Mouse (Mus musculus): ENCODE results near the gene Tceal5.
A peak's percentile ranks its signal among the peaks of the same experiment; 100 is the strongest.

The Tceal5 gene

DNA sequence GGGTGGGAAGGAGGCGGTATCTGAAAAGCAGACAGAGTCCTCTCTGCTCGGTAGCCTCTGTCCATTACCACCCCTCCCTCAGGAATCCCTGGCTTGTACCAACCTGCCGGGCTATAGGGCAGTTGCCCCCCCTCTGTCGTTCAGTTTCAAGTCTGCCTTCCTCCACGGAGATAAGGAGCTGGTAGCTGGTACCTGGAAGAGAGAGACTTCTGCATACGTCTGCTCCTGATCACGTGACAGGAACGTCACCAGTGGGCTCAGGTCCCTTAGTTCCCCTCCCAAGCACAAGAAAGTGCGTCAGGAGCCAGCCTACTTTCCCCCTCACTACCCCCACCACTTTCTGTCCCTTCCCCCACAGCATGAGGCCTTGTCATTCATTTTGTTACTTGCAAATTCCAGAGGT lies at the start of gene Tceal5:
TSS of gene Tceal5 (minus strand) at position 213 of the 403 bp plus-strand sequence.
- peak; percentile 60 for DNase-seq

DNA sequence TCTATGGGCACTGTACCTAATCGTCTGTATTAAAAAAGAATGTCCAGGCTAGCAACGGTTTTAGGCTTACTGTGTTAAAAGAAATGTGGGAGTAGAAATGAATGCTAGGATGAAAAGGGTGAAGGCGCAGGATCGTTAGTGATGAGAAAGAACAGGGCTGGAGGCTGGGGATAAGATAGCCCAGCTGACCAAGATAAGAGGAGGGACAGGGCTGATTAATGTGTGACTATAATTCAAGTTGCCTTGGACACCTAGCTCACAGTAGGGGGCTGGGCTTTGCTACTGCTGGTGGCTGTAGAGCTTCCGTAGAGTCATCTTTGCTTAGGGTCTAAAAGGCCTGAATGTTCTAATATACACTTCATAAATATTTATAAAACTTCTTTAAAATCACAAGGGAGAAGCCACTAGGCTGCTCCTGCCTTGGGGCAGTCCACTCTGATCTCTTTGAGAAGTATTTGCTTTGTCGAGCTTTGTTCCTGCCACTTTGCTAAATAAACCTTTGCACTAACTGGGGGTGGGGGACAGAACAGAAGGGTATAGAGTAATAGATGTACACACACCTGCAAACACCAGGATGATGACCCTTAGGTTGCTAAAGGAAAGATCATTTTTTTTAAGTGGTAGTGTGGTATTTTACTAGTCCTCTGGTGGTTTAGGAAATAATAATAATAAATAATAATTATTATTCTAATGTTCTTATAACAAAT lies 48.5 kb upstream of the Tceal5 start:
- DNase-seq: peak; percentile 2

DNA sequence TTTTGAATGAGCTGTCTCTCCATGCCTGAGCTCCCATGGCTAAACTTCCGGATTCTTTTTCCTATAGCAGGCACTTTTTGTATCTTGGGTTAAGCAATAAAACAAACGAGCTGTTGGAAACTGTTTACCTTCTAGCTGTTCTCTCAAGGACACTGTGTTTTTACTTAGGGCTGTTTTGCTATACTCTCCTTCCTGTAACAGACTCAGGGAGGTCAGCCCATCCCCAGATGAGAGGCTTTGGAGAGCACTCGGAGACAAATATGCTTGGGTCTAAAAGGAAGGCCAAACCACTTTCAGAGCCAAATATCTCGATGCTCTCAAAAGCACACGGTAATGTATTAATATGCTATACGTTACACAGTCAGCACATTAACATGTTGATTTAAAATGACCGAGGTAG lies 46.0 kb upstream of the Tceal5 start:
- no peak for DNase-seq

DNA sequence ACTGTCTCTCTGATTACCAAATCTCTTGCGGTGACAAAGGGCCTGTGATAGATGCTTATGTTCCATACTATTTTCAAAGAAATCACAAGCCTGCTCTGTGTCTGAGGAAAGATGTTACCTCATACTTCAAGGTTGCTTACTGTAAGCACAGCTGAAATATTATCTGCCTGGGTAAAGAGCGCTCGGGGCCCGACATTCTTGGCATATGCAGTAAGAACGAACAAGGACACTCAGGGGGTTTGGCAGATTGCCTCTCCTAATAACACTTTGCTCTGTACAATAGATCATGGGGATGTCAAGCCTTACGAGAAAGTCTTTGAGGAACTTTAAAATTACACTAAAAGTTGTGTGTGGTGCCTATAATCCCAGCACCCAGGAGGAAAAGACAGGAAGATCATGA lies 45.1 kb upstream of the Tceal5 start:
- DNase-seq: no peak

DNA sequence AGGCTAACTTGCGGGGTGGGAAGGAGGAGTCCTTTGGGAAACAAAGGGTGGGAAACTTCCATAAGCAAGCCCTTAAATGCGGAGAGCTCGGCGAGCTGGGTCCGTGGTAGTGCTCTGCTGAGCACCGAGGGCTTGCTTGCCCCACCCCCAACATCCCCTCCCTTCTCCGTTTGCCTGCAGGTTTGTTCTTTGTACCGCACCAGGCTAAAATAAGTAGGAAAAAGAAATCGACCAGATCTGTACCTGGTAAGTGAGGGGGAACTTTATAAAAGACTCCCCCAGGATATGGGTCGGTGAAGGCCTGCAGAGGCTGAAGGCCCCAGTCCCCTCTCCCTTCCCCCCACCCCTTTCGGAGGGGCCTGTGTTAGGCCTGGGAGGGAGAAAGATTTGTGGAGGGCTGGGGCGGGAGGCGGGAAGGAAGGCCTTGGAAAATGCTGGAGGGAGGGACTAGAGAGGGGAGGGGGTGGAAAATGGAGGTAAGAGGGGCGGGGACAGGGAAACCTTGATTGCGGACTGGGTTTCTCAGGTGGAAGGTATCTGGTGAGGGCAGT lies 41.9 kb upstream of the Tceal5 start:
- peak; percentile 58 for DNase-seq

DNA sequence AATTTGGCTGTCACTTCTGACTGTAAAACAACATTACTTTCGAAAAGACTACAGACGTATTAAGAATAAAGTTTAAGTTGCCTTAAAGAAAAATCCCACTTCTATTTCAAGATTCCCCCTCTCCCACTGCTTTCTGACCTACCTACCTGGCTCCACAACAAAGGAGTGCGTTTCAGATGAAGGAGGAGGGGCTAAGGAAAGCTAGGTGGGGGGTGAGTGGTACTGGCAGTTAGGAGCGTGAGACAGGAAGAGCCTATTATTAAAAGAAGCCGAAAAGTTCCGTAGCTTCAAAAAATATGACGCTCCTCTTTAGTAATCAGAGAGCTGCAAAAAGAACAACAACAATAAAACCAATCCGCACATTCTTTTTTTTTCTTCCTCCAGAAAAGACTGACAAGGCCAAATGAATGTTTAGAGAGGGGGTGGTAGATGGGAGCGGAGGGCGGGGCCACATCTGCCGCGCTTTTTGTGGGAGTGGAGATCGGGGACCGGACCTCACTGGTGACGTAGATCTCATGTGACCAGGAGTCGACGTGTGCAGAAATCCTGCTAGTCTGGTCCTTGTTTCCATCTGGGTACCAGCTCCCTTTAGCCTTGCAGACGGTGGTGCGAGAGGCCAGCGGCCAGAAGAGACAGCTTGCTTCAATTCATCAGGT lies 41.0 kb upstream of the Tceal5 start, which contains the start of gene Tceal9:
TSS of gene Tceal9 (plus strand) at position 506 of the 656 bp plus-strand sequence.
- peak; percentile 90 for DNase-seq

DNA sequence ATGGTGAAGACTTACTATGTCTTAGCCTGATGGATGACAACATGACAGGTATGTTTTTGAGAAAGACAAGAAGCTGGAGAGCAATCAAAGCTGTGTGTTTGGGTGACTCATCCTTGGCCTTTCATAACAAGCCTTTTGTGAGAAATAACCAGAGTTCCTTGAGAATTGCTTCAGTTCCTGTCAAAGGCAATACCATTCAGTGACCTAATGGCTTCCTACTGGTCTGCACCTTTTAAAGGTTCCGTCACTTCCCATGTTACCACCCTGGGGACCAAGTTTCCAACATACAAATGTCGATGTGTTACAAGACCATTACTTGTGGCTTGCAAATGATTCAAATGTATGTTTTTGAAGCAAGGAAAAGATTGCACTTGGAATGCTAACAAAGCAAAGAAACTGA lies 39.5 kb upstream of the Tceal5 start:
- DNase-seq: no peak

DNA sequence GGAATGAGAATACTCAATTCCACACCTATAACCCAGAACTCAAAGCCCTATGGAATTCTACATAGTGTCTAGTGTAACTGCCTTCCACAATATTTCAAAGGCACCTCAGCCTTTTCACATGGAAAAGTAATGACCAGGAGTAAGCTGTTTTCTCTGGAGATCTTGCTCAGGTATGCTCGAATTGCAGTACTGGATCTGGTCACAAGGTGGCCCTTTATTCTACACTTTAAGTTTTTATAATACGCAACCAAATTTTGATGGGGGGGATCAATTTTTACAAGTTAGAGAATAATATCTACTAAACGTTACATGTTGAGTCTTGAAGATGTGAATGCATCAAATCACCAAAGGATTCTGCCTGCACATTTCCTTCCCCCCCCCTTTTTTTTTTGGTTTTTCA lies 34.4 kb upstream of the Tceal5 start:
- peak; percentile 51 for DNase-seq

DNA sequence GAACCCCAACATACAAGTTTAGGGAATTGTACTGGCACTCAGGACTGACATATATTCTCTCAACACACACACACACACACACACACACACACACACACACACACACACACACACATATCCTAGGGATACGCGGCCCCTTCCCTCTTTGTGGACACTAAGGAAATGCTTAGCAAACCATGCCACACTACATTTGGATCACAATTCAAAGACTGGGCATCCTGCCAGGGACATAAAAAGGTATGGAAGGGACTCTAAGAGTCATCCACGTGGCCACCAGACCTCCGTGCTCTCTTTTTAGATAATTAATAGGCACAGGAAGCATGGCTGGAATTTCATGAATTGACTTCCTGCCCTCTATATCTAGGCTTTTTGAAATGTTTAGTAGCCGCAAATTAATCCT lies 24.1 kb upstream of the Tceal5 start:
- no peak for DNase-seq

DNA sequence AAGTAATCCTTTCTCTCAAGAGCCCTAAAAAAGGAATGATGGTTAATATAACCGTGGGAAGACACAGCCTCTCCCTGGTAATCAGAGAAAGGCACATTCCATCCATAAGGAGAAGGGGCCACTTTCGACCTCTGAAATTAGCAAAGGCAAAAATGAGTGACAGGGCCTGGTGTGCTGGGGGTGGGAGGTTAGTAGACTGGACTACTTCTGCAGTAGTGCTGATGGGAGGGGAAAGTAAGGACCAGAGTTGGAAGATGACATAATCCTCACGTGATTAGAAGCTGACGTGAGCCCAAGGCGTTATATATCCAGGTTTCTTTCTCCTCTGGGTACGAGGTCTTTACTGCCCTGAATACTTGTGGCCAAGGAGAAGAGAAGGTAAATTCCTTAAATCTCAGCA lies 20.0 kb upstream of the Tceal5 start:
- DNase-seq: no peak

DNA sequence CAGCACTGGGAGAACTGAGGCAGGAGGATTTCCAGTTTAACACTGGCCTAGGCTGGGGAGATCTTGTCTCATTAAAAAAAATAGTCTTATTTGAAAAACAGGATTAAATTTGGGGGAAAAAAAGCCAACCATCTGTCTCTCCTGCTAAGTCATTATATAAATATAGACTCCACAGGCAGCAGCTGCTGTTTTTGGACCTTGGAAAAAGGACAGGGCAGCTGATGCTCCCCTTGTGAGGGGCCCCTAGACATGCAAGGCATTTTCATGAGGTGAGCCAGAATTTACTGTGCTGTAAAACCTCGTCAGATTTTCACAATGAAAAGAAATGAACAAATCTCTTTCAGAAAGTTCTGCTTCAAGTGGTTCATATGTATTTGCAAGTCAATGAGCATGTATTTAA lies 12.6 kb upstream of the Tceal5 start:
- no peak for DNase-seq

DNA sequence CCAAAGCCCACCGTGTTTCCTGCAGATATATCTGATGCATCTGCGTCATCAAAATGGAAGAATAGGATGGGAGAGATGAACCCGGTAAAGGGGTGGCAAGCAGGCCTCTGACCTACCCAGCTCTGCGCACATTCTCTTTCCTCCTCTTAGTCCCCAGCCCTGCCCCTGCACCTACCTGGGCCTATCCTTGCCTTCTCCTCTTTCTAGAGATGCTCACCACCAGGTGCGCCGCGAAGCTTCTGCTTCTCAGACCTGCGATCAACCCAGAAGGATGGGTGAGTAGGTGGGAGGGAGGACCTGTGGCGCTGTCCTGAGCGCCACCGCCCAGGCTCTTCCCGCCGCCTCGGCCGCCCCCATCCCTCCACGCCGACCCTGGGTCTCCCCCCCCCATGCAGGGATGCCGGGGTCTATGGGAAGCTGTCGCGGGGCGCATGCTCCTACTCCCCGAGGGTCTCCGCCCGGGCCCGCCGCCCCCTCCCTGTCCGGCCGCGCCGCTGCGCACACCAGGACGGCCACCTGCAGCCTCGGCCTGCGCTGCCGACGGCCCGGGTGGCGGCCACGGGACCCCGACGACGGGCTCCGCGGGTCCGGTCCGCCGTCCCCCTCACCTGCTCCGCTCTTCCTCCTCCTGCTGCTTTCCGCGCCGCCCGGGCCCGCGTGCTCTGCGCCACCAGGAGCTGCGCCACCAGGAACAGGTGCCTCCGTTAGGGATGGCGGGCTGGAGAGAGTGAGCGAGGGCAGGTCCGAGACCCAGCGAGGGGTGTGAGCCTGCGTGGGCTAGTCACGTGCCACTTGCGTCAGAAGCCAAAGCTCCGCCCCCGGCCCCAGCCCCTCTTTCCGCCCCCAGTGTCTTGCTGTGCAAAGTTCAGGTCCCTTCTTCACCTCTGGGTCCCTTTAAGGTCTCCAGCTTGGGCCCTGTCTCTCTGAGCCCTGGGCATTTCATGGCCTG lies 11.3 kb upstream of the Tceal5 start, which contains the start of the genes Tceal7 and Bex1:
TSS of gene Tceal7 (plus strand) at position 51 of the 949 bp plus-strand sequence.
TSS of gene Bex1 (minus strand) at position 785 of the 949 bp plus-strand sequence.
- DNase-seq: peak; percentile 5

DNA sequence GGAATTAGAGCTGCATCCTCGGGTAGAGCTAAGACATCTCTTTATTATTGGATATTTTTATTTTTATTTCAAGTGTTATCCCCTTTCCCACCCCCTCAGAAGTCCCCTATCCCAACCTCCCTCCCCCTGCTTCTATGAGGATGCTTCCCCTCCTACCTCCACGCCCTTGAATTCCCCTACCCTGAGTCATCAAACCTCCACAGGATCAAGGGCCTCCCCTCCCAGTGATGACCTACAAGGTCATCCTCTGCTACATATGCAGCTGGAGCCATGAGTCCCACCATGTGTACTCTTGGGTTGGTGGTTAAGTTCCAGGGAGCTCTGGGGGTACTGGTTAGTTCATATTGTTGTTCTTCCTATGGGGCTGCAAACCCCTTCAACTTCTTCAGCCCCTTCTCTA lies 9.7 kb upstream of the Tceal5 start:
- no peak for DNase-seq

DNA sequence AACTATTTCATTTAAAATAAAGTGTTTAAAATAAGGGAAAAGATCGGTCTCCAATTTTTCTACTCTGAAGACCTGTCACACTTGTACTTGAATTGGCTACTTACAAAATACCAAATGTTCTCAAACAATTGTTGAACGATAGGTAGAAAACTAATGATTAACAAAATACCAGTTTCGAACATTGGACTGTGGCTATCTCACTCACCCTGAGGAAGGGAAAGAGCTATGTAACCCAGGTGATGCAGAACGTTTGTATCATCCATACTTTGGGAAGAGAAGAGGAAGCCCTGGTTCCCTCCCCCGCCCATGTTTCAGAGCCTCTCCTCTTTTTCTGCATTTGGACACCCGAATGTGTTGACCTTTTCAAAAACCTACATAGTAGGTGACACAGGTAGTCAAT lies 730 bp upstream of the Tceal5 start:
- no peak for DNase-seq

DNA sequence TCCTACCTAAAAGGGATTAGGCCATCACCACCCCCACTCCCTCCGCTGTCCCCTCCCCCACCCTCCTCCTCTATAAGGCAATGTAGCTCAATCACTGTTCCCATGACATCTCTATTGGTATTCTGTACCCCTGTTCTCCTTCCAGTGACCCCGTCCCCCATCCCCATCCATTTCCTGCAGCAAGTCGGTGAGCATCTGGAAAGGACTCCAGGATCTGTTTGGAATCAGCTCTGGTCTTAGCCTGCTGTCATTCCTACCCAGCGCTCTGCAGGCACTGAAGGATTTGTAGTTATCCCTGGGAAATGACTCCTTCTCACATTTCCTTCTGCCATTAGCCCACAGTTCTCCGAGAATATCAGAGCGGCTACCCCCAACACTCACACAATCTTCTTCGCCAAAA lies 419 bp downstream of the Tceal5 start:
- peak; percentile 12 for DNase-seq

DNA sequence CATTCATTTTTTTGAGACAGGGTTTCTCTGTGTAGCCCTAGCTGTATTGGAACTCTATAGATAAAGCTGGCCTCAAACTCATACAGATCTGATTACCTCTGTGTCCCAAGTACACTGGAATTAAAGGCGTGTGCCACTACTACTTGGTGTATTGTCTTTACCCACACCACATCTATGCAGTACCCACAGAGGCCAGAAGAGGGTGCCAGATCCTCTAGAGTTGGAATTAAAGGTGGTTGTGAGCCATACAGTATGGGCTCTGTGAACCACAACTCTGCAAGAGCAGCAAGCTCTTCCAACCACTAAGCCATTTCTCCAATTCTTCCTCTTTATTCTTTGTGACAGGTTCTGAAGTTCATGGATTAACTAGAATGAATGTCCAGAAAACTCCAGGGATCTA lies 6.8 kb downstream of the Tceal5 start:
- DNase-seq: peak; percentile 28

DNA sequence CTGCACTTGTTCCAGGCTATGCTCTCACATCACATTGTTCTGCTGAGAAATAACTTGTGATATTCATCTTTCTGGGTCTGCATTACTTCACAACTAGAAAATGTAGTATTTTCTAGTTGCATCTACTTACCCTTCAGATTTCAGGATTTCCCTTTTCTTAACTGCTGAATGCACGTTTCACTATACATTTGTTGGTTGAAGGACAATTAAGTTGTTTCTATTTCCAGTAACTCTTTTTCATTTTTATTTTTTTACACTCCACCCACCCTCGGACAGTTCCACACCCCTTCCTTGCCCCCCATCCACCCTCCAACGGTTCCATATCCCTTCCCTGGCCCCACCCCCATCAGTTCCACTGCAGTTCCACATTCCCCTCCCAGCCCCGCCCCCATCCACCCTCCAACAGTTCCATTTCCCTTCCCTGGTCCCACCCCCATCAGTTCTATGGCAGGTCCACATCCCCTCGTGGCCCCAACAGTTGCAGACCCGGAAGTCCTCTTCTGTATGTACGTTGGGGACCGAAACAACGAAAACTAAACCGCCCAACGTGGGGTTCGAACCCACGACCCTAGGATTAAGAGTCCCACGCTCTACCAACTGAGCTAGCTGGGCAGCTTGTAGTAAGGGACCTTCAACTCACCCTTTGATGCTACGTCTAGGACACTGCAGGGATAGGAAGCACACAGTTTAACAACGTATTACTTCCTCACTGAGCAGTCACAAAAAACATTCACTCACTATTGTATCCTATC lies 8.3 kb downstream of the Tceal5 start:
- DNase-seq: no peak

DNA sequence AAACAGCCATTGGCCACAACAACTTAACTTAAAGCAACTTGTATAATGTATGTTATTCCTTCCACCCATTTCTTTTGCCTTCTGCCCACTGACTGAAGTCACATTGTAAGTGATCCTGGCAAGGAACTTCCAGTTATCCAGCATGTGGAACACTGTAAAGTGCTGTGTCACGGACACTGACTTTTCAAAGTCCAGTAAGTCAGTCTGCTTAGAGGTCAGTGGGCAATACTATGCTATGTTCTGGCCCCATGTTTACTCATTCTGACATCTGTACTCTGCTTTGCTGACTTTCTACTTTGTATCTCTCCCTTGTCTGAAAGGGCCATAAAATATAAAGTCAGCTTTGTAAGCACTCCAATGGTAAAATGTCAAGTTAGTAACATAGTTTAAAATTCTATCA lies 20.6 kb downstream of the Tceal5 start:
- no peak for DNase-seq

DNA sequence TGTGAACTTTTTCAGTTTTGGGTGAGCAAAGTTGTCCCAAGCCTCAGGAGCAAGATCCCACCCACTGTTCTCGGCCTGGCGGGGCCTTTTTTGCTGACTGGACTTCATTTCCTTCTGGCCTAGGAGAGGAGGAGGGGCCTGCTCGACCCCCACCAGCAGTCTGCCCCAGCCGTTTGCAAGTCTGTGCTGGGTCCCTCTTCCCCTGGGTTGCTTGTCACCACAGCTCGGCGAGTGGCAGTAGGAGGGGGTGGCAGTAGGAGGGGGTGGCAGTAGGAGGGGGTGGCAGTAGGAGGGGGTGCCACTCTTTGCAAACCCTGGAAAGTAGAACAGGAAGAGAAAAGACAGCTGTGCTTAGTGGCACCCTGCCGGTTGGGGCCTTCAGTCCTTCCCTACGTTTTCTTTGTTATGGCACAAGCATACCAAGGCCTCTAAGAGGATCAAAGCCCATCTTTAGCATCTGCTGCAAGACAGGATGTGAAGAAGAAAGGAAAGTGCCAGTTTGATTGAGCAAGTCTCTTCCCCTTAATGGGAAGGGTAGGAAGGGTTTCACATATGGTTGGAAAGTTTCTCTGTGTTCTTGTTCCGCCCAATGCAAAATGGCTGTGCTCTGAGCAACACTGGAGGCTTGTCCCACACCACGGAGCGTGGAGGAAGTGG lies 22.7 kb downstream of the Tceal5 start:
- DNase-seq: peak; percentile 23

DNA sequence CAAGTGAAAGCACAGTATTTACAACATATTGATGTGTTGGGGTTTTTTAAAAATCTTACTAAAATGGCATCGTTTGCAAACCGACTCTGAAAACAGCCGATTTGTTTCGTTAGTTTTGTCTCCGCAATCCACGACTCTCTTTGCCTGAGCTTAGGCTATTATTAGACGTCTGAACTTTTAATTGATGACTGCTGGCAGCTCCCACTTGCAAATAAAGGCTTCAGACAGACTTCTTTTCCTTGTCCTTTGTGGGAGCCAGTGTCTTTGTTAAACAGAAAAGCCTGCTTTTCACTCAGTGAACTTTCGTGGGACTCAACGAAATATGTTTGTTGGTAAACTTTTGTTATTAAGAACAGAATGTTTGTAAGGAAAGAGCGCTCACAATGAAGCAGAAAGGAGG lies 30.9 kb downstream of the Tceal5 start:
- peak; percentile 29 for DNase-seq

DNA sequence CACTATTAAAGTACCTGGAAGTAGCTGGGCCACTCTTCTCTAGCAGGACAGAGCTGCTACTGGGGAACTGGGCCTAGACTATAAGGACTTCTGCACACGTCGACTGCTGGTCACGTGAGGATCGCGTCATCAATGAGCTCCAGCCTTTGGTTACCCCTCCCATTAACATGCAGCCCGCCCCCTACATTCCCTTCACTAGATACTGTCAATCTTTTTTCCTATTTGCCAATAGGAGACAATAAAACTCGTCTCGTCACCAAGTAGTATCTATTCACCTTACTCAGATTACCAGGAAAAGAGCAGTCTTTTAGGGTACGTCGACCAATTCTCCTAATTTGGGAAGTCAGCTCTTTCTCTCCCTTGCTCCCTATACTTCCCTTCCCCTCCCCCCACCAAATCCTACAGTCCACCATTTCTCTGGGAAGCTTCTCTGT lies 31.5 kb downstream of the Tceal5 start, which contains the start of gene Tceal8:
TSS of gene Tceal8 (minus strand) at position 225 of the 434 bp plus-strand sequence.
- DNase-seq: peak; percentile 91

Measured in embryo, embryonic 11 days (tissue).